Mouse (Mus musculus) lung, adult 2 months (tissue): Measurements from ENCODE around the gene Psmb4. TPM values are rescaled to one million over a fixed set of nuclear protein-coding genes. Genes with fewer than 3 reads are reported as not detected.

Experiments used
- DNase-seq: peaks from one replicate; pipeline ENCODE4 v3.0.0; 2022
- H3K4me1 ChIP-seq: fragments of 200-500 bp; 2 replicates; pipeline ENCODE4 v1.6.1; 2011; ENCODE audit warnings: low read length; ENCODE audit not compliant: control insufficient read depth, insufficient read depth
- H3K4me3 ChIP-seq: fragments of 200-500 bp; replicated peaks from 2 replicates; pipeline ENCODE3; 2011; ENCODE audit warnings: low read depth, mild to moderate bottlenecking, control low read depth, low read length; ENCODE audit errors: extremely low read depth
- CTCF ChIP-seq: fragments of 200-500 bp; IDR thresholded peaks from 2 replicates; pipeline ENCODE4 v1.5.1; 2011; ENCODE audit warnings: mild to moderate bottlenecking, low read length, control low read depth; ENCODE audit not compliant: insufficient read depth
- POLR2A ChIP-seq: fragments of 200-500 bp; IDR thresholded peaks from 2 replicates; pipeline ENCODE4 v1.6.1; 2011; ENCODE audit warnings: low read depth, mild to moderate bottlenecking, control low read depth, low read length, borderline replicate concordance; ENCODE audit errors: extremely low read depth
- WGBS: fragments of 180-500 bp; shearing (Covaris S2); methylation state at CpG from one replicate; pipeline ENCODE4 v1.1.7; 2018; 5-methylcytosine and 5-hydroxymethylcytosine counted together
- polyA plus RNA-seq: library from polyadenylated mRNA; depleted of rRNA; stranded (reverse); fragments of >200 nt; gene quantifications from 2 replicates; pipeline ENCODE4 v1.2.3, GENCODE M21; 2012

Psmb4 gene
- polyA plus RNA-seq, 1 experiment = 210 TPM

GRCm38 (mm10) chr3:94902747-94903146, 16.0 kb upstream of the Psmb4 start:
- TF ChIP-seq POLR2A (no peak), CTCF (peak; percentile 7; the same call in 1 of the 2 replicates)
- H3K4me1 ChIP-seq = no peaks in the 10 kb centered on the region
- DNase-seq = peak; percentile 55
- no peak overlapping the region for H3K4me3 ChIP-seq
- 21% methylated on average over 7 of the region's 7 CpGs for WGBS

- DNase-seq = no peak
- no peak for TF ChIP-seq CTCF
- no peak for TF ChIP-seq POLR2A
- WGBS = 67% methylated on average over 3 of the region's 3 CpGs
- H3K4me1 ChIP-seq = no peaks in the 10 kb centered on the region
- H3K4me3 ChIP-seq = no peak overlapping the region
Observed at GRCm38 (mm10) chr3:94894076-94894475, 7.3 kb upstream of the Psmb4 start.

- Histone ChIP-seq H3K4me3 (no peak overlapping the region), H3K4me1 (peaks cover 4% of the 10 kb centered on the region; the same call in 1 of the 2 replicates)
- peak; percentile 32 for DNase-seq
- TF ChIP-seq CTCF (no peak), POLR2A (no peak)
Observed at GRCm38 (mm10) chr3:94888595-94888994, 1.8 kb upstream of the Psmb4 start.

DNA sequence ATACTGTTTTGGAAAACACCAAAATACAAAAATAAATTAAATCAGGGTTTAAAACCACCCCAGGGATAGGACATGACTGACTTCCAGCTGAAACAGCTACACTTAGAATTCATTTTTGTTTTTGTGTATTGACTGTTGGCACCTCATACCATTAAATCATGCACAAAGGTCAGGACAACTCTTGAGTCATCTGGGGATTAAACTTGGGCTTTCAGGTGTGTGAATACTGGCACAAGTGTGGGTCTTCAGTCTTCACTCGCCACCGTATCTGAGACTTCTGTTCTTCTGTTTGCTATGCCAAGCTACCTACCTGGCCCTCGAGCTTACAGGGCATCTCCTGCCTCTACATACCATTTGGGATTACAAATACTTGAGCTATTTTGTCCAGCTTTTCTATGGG, 4.2 kb downstream of the Psmb4 start:
- no peak for TF ChIP-seq POLR2A
- H3K4me3 ChIP-seq = no peak overlapping the region
- H3K4me1 ChIP-seq = peaks cover 4% of the 10 kb centered on the region; the same call in 1 of the 2 replicates
- 73% methylated on average over 3 of the region's 3 CpGs for WGBS
- no peak for DNase-seq

DNA sequence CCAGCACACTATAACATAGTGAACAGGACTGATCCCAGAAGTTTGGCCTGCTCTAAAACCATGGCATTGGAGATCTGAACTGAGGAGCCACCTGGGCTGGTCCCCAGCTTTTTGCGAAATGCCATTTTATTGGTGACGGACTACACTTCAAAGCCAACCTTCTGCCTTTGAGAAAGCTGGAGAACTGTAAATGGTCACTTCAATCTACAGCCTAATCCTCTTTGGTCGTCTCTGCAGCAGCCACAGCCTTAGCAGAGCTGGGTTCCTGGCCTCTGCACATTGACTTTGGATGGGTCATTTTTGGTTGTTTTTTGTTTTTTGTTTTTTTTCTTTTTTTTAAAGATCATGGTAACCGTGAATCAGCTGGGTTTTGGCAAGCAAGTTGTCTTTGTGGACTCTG, 4.9 kb downstream of the Psmb4 start:
- TF ChIP-seq POLR2A (no peak), CTCF (no peak)
- DNase-seq = no peak
- no peak overlapping the region for H3K4me3 ChIP-seq
- 70% methylated on average over 4 of the region's 4 CpGs for WGBS
- peaks cover 4% of the 10 kb centered on the region; the same call in 1 of the 2 replicates for H3K4me1 ChIP-seq

- H3K4me3 ChIP-seq = no peak overlapping the region
- WGBS = 87% methylated on average over 6 of the region's 6 CpGs
- no peak for DNase-seq
- no peaks in the 10 kb centered on the region for H3K4me1 ChIP-seq
- TF ChIP-seq POLR2A = no peak
- no peak for TF ChIP-seq CTCF
Observed at GRCm38 (mm10) chr3:94878618-94879017, 8.1 kb downstream of the Psmb4 start.

GRCm38 (mm10) chr3:94869011-94869410, 17.8 kb downstream of the Psmb4 start:
- TF ChIP-seq POLR2A = no peak
- no peaks in the 10 kb centered on the region for H3K4me1 ChIP-seq
- DNase-seq = no peak
- 91% methylated on average over 3 of the region's 3 CpGs for WGBS
- no peak overlapping the region for H3K4me3 ChIP-seq

GRCm38 (mm10) chr3:94859471-94859870, 27.3 kb downstream of the Psmb4 start:
- no peak for TF ChIP-seq POLR2A
- no peak for TF ChIP-seq CTCF
- no peak for DNase-seq
- Histone ChIP-seq H3K4me3 (no peak overlapping the region), H3K4me1 (no peaks in the 10 kb centered on the region)
- WGBS = 71% methylated on average over 2 of the region's 2 CpGs

- no peak for TF ChIP-seq POLR2A
- no peak for TF ChIP-seq CTCF
- 71% methylated on average over 3 of the region's 3 CpGs for WGBS
- peaks cover 6% of the 10 kb centered on the region for H3K4me1 ChIP-seq
- DNase-seq = no peak
- H3K4me3 ChIP-seq = no peak overlapping the region
Observed at GRCm38 (mm10) chr3:94852215-94852614, 34.5 kb downstream of the Psmb4 start.

GRCm38 (mm10) chr3:94851731-94852130, 35.0 kb downstream of the Psmb4 start:
- Histone ChIP-seq H3K4me3 (no peak overlapping the region), H3K4me1 (peaks cover 6% of the 10 kb centered on the region)
- TF ChIP-seq POLR2A (no peak), CTCF (no peak)
- no peak for DNase-seq
- WGBS = 28% methylated on average over 3 of the region's 3 CpGs
